Mouse (Mus musculus) hindbrain, embryonic 11.5 days (tissue): ENCODE results near the gene Smcr8. TPM values are rescaled to one million over a fixed set of nuclear protein-coding genes. Genes with fewer than 3 reads are reported as not detected.

Experiments
- ATAC-seq: fragments of 200-750 bp; cut with Nextera tagmentation; 2 replicates; pipeline ENCODE4 v1.8.0; 2017; ENCODE audit warnings: mild to moderate bottlenecking, moderate TSS enrichment, moderate library complexity; ENCODE audit not compliant: low FRiP score
- DNase-seq: peaks from one replicate; pipeline ENCODE4 v3.0.0-alpha.2; 2015; ENCODE audit warnings: low spot score
- H3K27ac ChIP-seq: fragments of 300-500 bp; sonication (generic); 2 replicates; pipeline ENCODE4 v1.5.1; 2014; ENCODE audit warnings: mild to moderate bottlenecking, low read depth, low read length
- H3K27me3 ChIP-seq: fragments of 300-500 bp; sonication (generic); 2 replicates; pipeline ENCODE4 v1.6.1; 2014; ENCODE audit warnings: mild to moderate bottlenecking, low read length, moderate library complexity, mixed read lengths; ENCODE audit not compliant: control insufficient read depth, insufficient read depth
- H3K36me3 ChIP-seq: fragments of 300-500 bp; sonication (generic); 2 replicates; pipeline ENCODE4 v1.6.1; 2014; ENCODE audit warnings: mild to moderate bottlenecking, low read length, moderate library complexity, mixed read lengths; ENCODE audit not compliant: control insufficient read depth, insufficient read depth
- H3K4me1 ChIP-seq: fragments of 300-500 bp; sonication (generic); replicated peaks from 2 replicates; pipeline ENCODE4 v1.6.1; 2014; ENCODE audit warnings: low read length, mixed read lengths; ENCODE audit not compliant: control insufficient read depth, insufficient read depth
- H3K4me2 ChIP-seq: fragments of 300-500 bp; sonication (generic); replicated peaks from 2 replicates; pipeline ENCODE4 v1.6.1; 2014; ENCODE audit warnings: mild to moderate bottlenecking, low read depth, low read length
- H3K4me3 ChIP-seq: fragments of 300-500 bp; sonication (generic); 2 replicates; pipeline ENCODE4 v1.5.1; 2014; ENCODE audit warnings: low read depth, low read length
- H3K9ac ChIP-seq: fragments of 300-500 bp; sonication (generic); 2 replicates; pipeline ENCODE4 v1.6.1; 2014; ENCODE audit warnings: low read depth, low read length
- H3K9me3 ChIP-seq: fragments of 300-500 bp; sonication (generic); 2 replicates; pipeline ENCODE4 v1.6.1; 2016; ENCODE audit warnings: low read length; ENCODE audit not compliant: control insufficient read depth
- WGBS: fragments of 180-500 bp; shearing (Covaris S2); extraction: QIAGEN DNeasy Blood & Tissue Kit; methylation state at CpG from one replicate; pipeline ENCODE4 v1.1.7; 2014; 5-methylcytosine and 5-hydroxymethylcytosine counted together
- polyA plus RNA-seq: library from polyadenylated mRNA; unstranded; fragments of >200 nt; fragmentation: Nextera tagmentation; extraction: Ambion mirVana; gene quantifications from 2 replicates; pipeline ENCODE4 v1.2.1, GENCODE M21; 2014

Smcr8 gene
- polyA plus RNA-seq, 1 experiment from 2014 or later: 8.8 TPM

GRCm38 (mm10) chr11:60737450-60737849, 39.9 kb upstream of the Smcr8 start:
- H3K27ac ChIP-seq: no peak overlapping the region
- no peak overlapping the region for H3K4me2 ChIP-seq
- H3K27me3 ChIP-seq: no peaks in the 10 kb centered on the region
- H3K9ac ChIP-seq: no peak overlapping the region
- ATAC-seq: no peak
- no peak overlapping the region for H3K4me3 ChIP-seq
- no peaks in the 10 kb centered on the region for H3K9me3 ChIP-seq
- DNase-seq: no peak
- no peaks in the 10 kb centered on the region for H3K4me1 ChIP-seq
- H3K36me3 ChIP-seq: peaks cover 3% of the 10 kb centered on the region; the same call in 1 of the 2 replicates

- Histone ChIP-seq H3K9ac (no peak overlapping the region), H3K4me3 (no peak overlapping the region), H3K4me2 (no peak overlapping the region), H3K4me1 (no peaks in the 10 kb centered on the region), H3K27ac (no peak overlapping the region), H3K9me3 (no peaks in the 10 kb centered on the region), H3K36me3 (peaks cover 6% of the 10 kb centered on the region; the same call in 1 of the 2 replicates), H3K27me3 (no peaks in the 10 kb centered on the region)
- WGBS: 87% methylated on average over 3 of the region's 3 CpGs
- ATAC-seq (no peak), DNase-seq (no peak)
Observed at GRCm38 (mm10) chr11:60740321-60740720, 37.0 kb upstream of the Smcr8 start.

- Histone ChIP-seq H3K9me3 (no peaks in the 10 kb centered on the region), H3K4me2 (no peak overlapping the region), H3K4me3 (no peak overlapping the region), H3K27ac (no peak overlapping the region), H3K4me1 (no peaks in the 10 kb centered on the region), H3K36me3 (peaks cover 9% of the 10 kb centered on the region; the same call in 1 of the 2 replicates), H3K27me3 (no peaks in the 10 kb centered on the region), H3K9ac (no peak overlapping the region)
- ATAC-seq: no peak
- DNase-seq: no peak
- 96% methylated on average over 7 of the region's 7 CpGs for WGBS
Observed at GRCm38 (mm10) chr11:60755570-60755969, 21.8 kb upstream of the Smcr8 start.

- no peak overlapping the region for H3K27ac ChIP-seq
- ATAC-seq (no peak), DNase-seq (no peak)
- no peak overlapping the region for H3K9ac ChIP-seq
- H3K4me1 ChIP-seq: no peaks in the 10 kb centered on the region
- WGBS: 90% methylated on average over 3 of the region's 3 CpGs
- no peak overlapping the region for H3K4me3 ChIP-seq
- no peaks in the 10 kb centered on the region for H3K27me3 ChIP-seq
- no peaks in the 10 kb centered on the region for H3K36me3 ChIP-seq
- no peak overlapping the region for H3K4me2 ChIP-seq
- no peaks in the 10 kb centered on the region for H3K9me3 ChIP-seq
Observed at GRCm38 (mm10) chr11:60761681-60762080, 15.6 kb upstream of the Smcr8 start.

DNA sequence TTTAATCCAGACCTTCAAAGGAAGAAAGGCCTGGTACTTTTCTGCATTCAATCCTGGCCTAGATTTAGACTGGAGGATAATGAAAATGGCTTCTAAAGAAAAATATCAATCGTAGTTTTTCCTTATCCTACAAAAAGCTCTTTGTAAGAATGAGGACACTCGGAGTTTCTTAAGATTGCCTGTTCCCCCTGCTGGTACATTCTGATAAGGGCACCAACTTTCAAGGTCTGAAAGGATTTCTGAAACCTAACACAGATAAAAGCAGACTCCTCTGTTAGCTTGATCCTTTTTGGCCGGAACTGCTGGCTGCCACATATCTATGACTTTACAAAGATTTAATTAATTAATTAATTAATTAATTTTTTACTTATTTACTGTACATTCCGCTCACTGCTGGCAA, 10.4 kb upstream of the Smcr8 start:
- no peak overlapping the region for H3K4me3 ChIP-seq
- H3K27ac ChIP-seq: no peak overlapping the region
- no peak overlapping the region for H3K9ac ChIP-seq
- no peaks in the 10 kb centered on the region for H3K36me3 ChIP-seq
- H3K27me3 ChIP-seq: no peaks in the 10 kb centered on the region
- H3K4me1 ChIP-seq: no peaks in the 10 kb centered on the region
- DNase-seq: no peak
- no peaks in the 10 kb centered on the region for H3K9me3 ChIP-seq
- ATAC-seq: no peak
- WGBS: 89% methylated on average over 4 of the region's 4 CpGs
- H3K4me2 ChIP-seq: no peak overlapping the region

DNA sequence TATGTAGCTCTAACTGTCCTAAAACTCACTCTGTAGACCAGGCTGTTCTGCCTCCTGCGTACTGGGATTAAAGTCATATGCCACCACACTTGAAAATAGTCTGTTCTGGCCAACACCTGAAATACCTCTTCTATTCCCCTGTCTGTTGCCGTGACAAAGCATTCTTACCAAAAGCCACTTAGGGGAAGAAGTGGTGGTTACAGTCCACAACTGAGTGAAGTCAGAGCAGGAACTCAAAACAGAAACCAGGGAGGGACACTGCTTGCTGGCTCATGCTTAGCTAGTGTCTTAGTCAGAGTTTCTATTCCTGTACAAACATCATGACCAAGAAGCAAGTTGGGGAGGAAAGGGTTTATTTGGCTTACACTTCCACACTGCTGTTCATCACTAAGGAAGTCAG, 8.0 kb upstream of the Smcr8 start:
- Histone ChIP-seq H3K9ac (no peak overlapping the region), H3K9me3 (no peaks in the 10 kb centered on the region), H3K4me2 (no peak overlapping the region), H3K36me3 (no peaks in the 10 kb centered on the region), H3K4me1 (no peaks in the 10 kb centered on the region), H3K27me3 (no peaks in the 10 kb centered on the region), H3K4me3 (no peak overlapping the region), H3K27ac (no peak overlapping the region)
- WGBS: 88% methylated on average over 2 of the region's 2 CpGs
- DNase-seq (no peak), ATAC-seq (no peak)

- Histone ChIP-seq H3K4me2 (no peak overlapping the region), H3K27ac (no peak overlapping the region), H3K4me3 (no peak overlapping the region), H3K9ac (no peak overlapping the region), H3K36me3 (no peaks in the 10 kb centered on the region), H3K27me3 (no peaks in the 10 kb centered on the region), H3K9me3 (no peaks in the 10 kb centered on the region), H3K4me1 (0 out of 2 replicates have a peak, but pooled peaks cover 3% of the 10 kb centered on the region)
- DNase-seq (no peak), ATAC-seq (no peak)
- WGBS: 85% methylated on average over 3 of the region's 3 CpGs
Observed at GRCm38 (mm10) chr11:60770776-60771175, 6.5 kb upstream of the Smcr8 start.

DNA sequence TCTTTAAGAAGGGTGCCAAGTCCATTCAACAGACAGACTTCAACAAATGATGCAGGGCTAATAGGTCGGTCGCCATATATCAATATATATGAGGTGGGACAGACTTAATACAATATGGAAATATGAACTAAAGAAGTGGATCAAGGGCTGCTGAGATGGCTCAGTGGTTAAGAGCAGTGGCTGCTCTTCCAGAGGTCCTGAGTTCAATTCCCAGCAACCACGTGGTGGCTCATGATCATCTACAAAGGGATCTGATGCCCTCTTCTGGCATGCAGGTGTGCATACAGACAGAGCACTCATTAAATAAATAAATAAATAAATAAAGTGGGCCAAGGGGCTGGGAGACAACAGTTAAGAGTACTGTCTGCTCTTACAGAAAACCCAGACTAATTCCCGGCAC, 5.2 kb upstream of the Smcr8 start:
- ATAC-seq (no peak), DNase-seq (no peak)
- Histone ChIP-seq H3K9ac (no peak overlapping the region), H3K4me3 (no peak overlapping the region), H3K4me2 (no peak overlapping the region), H3K4me1 (0 out of 2 replicates have a peak, but pooled peaks cover 3% of the 10 kb centered on the region), H3K27ac (no peak overlapping the region), H3K36me3 (no peaks in the 10 kb centered on the region), H3K27me3 (no peaks in the 10 kb centered on the region), H3K9me3 (no peaks in the 10 kb centered on the region)
- 85% methylated on average over 4 of the region's 4 CpGs for WGBS

DNA sequence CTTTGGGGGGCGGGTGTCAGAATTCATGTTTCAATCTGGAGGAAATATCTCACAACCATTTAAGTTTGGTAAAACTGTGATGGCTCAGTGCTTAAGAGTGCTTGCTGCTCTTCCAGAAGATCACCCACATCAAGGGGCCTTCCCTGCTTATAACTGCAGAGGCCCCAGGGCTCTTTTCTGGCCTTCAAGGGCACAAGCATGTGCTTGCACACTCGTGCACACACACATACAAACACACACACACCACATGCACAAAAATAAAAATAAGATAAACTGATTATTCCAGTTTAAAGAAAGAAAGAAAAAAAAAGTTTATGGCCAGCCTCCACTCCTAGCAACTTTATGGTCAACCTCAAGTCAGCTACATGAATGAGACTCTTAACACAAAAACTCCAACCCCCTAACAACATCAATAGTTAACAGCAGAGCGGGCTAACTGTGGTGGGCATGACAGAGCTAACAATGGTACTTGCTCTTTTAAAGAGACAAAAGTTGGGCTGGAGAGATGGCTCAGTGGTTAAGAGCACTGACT, 3.1 kb upstream of the Smcr8 start:
- Histone ChIP-seq H3K4me1 (peaks cover 8% of the 10 kb centered on the region), H3K9ac (no peak overlapping the region), H3K4me3 (no peak overlapping the region), H3K36me3 (no peaks in the 10 kb centered on the region), H3K9me3 (no peaks in the 10 kb centered on the region), H3K27ac (no peak overlapping the region), H3K27me3 (no peaks in the 10 kb centered on the region), H3K4me2 (no peak overlapping the region)
- 86% methylated on average over 3 of the region's 3 CpGs for WGBS
- ATAC-seq (no peak), DNase-seq (no peak)
